Mouse (Mus musculus) right cerebral cortex, postnatal 25 days (tissue): ENCODE measurements around the gene Rhox4e.
"Not testable (repeated sequence)": the region's sequence is repeated elsewhere in the genome, so short reads cannot be mapped to it uniquely, and the experiment has no call there.

ENCODE experiments used
- DNase-seq: peaks from one replicate; pipeline ENCODE4 v3.0.0; 2022

The Rhox4e gene

DNA sequence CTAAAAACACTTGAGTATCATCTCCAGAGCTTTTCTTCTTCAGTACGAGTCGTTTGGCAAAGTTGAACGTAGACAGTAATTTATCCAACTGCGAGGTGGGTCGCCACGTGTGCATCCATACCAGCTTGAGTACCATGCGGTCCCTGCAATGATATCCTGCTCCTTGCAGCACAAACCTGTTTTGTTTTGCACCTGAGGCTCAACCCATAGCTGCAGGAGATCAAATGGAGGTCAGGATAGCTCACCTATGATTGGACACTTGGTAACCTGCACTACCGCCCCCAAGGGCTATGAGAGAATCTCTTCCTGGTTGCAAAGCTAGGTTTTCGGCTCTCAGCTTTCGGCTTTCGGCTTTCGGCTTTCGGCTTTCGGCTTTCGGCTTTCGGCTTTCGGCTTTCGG, at the start of gene Rhox4e:
Gene Rhox4e (plus strand): TSS at position 301 of the 400 bp plus-strand sequence.
- not testable (repeated sequence) for DNase-seq

GRCm38 (mm10) chrX:37514059-37514458, 43.2 kb upstream of the Rhox4e start, which contains the start of gene Rhox4d:
Gene Rhox4d (plus strand): TSS chrX:37514359.
- not testable (repeated sequence) for DNase-seq

GRCm38 (mm10) chrX:37530152-37530551, 27.1 kb upstream of the Rhox4e start, which contains the start of gene Rhox2e:
Gene Rhox2e (plus strand): TSS chrX:37530452.
- not testable (repeated sequence) for DNase-seq

DNA sequence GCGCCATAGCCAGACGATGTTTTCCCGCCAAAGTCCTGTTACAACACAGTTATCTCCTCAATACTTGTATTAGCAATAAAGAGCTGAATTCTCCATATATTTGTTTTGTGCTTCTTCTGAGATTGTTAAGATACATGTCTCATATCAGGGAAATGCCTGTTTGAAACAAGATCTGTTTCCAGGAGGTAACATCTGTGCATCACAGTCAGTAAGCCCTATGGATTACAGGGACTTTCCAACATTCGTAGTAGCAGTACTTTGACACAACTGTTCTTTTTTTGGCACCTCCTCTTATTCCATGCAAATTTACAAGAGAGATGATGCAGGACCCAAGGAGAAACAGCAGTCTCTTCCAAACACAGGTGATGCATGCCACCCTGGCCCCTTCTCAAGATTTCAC, 15.5 kb upstream of the Rhox4e start, which contains the start of gene Rhox3e:
Gene Rhox3e (plus strand): TSS at position 301 of the 400 bp plus-strand sequence.
- not testable (repeated sequence) for DNase-seq

DNA sequence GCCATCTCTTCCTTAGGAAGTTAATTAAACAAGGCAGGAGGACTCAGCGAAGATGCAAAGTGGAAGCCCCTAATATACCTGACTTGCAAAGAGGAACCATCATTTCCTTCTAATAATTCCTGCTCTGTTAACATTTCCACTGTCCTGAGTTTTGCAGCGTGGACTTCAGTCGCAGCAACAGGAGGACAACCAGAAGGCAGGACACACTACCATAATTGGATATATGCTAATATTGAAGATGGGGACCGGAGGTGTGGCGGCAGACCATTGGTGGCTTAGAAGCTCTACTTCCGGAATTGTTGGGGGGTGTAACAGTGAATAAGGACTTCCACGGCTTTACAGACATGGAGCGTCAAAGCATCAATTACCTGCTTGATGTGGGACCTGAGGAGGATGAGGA, 13.9 kb downstream of the Rhox4e start, which contains the start of gene Rhox2f:
Gene Rhox2f (plus strand): TSS at position 301 of the 400 bp plus-strand sequence.
- not testable (repeated sequence) for DNase-seq

DNA sequence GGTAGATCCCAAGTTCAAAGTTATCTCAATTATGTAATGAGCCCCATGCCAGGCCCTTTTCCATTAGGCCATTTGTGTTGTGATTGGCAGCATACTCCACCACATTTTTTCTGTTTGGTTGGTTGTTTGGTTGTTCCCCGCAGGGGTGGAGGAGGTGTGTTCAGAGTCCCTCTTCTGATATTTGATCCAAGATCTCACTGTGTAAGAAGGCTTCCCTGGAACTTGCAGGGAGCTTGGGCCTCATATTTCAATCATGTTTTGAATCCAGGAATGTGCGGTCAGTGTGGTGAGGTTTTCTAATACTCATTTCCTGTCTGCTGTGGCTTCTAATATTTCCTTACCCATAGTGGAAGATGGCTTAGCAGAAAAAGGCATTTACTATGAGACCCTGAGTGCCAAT, 15.4 kb downstream of the Rhox4e start:
- not testable (repeated sequence) for DNase-seq

GRCm38 (mm10) chrX:37580692-37581091, 23.5 kb downstream of the Rhox4e start, which contains the start of gene Rhox3f:
Gene Rhox3f (plus strand): TSS chrX:37580992.
- DNase-seq, result not testable (repeated sequence)

- DNase-seq, result not testable (repeated sequence)
Observed at GRCm38 (mm10) chrX:37607604-37608003, 50.4 kb downstream of the Rhox4e start, which contains the start of gene Rhox4f. Gene Rhox4f (minus strand): TSS chrX:37607704.
